Mouse (Mus musculus) midbrain, embryonic 16.5 days (tissue): ENCODE results near the gene Pskh1. TPM values are rescaled to one million over a fixed set of nuclear protein-coding genes. Genes with fewer than 3 reads are reported as not detected.

Source experiments
- ATAC-seq: fragments of 200-750 bp; cut with Nextera tagmentation; 2 replicates; pipeline ENCODE4 v1.8.0; 2017; ENCODE audit warnings: moderate TSS enrichment
- H3K27ac ChIP-seq: fragments of 300-500 bp; sonication (generic); 2 replicates; pipeline ENCODE4 v1.5.1; 2014; ENCODE audit warnings: mild to moderate bottlenecking, low read length, mixed read lengths
- H3K27me3 ChIP-seq: fragments of 300-500 bp; sonication (generic); 2 replicates; pipeline ENCODE4 v1.6.1; 2014; ENCODE audit warnings: low read depth, low read length, mixed read lengths; ENCODE audit not compliant: control insufficient read depth, insufficient read depth
- H3K36me3 ChIP-seq: fragments of 300-500 bp; sonication (generic); 2 replicates; pipeline ENCODE4 v1.6.1; 2014; ENCODE audit warnings: mild to moderate bottlenecking, low read length, moderate library complexity, mixed read lengths; ENCODE audit not compliant: control insufficient read depth, insufficient read depth
- H3K4me1 ChIP-seq: fragments of 300-500 bp; sonication (generic); 2 replicates; pipeline ENCODE4 v1.6.1; 2014; ENCODE audit warnings: mild to moderate bottlenecking, low read length, mixed read lengths; ENCODE audit not compliant: control insufficient read depth, insufficient read depth
- H3K4me2 ChIP-seq: fragments of 300-500 bp; sonication (generic); 2 replicates; pipeline ENCODE4 v1.6.1; 2014; ENCODE audit warnings: mild to moderate bottlenecking, low read length, mixed read lengths
- H3K4me3 ChIP-seq: fragments of 300-500 bp; sonication (generic); 2 replicates; pipeline ENCODE4 v1.5.1; 2014; ENCODE audit warnings: low read depth, mild to moderate bottlenecking, low read length, moderate library complexity, mixed read lengths
- H3K9ac ChIP-seq: fragments of 300-500 bp; sonication (generic); 2 replicates; pipeline ENCODE4 v1.6.1; 2014; ENCODE audit warnings: low read depth, low read length, mixed read lengths
- H3K9me3 ChIP-seq: fragments of 300-500 bp; sonication (generic); replicated peaks from 2 replicates; pipeline ENCODE4 v1.6.1; 2014; ENCODE audit warnings: mild to moderate bottlenecking, low read length, mixed read lengths; ENCODE audit not compliant: control insufficient read depth, poor library complexity, severe bottlenecking
- WGBS: fragments of 180-500 bp; shearing (Covaris S2); extraction: QIAGEN DNeasy Blood & Tissue Kit; methylation state at CpG from one replicate; pipeline ENCODE4 v1.1.7; 2014; 5-methylcytosine and 5-hydroxymethylcytosine counted together
- microRNA-seq: library from miRNA; unstranded; fragments of <30 nt; microRNA quantifications from one replicate; pipeline ENCODE4, GENCODE M21; 2017
- polyA plus RNA-seq: library from polyadenylated mRNA; unstranded; fragments of >200 nt; fragmentation: Nextera tagmentation; extraction: Ambion mirVana; gene quantifications from 2 replicates; pipeline ENCODE4 v1.2.1, GENCODE M21; 2015

Pskh1 gene
- polyA plus RNA-seq, 1 experiment from 2014 or later, result 10.6 TPM

GRCm38 (mm10) chr8:105975363-105975762, 75.1 kb downstream of the Pskh1 start:
- no peak for ATAC-seq
- no peaks in the 10 kb centered on the region for H3K9me3 ChIP-seq
- no peaks in the 10 kb centered on the region for H3K4me1 ChIP-seq
- H3K36me3 ChIP-seq, result no peaks in the 10 kb centered on the region
- H3K9ac ChIP-seq, result no peak overlapping the region
- H3K4me2 ChIP-seq, result no peak overlapping the region
- WGBS, result 62% methylated on average over 7 of the region's 7 CpGs
- H3K27ac ChIP-seq, result no peak overlapping the region
- H3K27me3 ChIP-seq, result no peaks in the 10 kb centered on the region
- no peak overlapping the region for H3K4me3 ChIP-seq

- Histone ChIP-seq H3K36me3 (no peaks in the 10 kb centered on the region), H3K9me3 (no peaks in the 10 kb centered on the region), H3K27me3 (no peaks in the 10 kb centered on the region), H3K4me2 (no peak within 1 kb of the TSS), H3K4me1 (no peaks in the 10 kb centered on the region), H3K4me3 (no peak within 1 kb of the TSS), H3K9ac (no peak within 1 kb of the TSS), H3K27ac (no peak within 1 kb of the TSS)
- ATAC-seq, result no peak
- WGBS, result 92% methylated on average over 15 of the region's 15 CpGs
These were observed 79.1 kb downstream of the Pskh1 start, which contains the start of gene Dpep3 for GRCm38 (mm10) chr8:105979325-105979724. Gene Dpep3 (minus strand): TSS chr8:105979429.

- H3K9me3 ChIP-seq, result no peaks in the 10 kb centered on the region
- H3K36me3 ChIP-seq, result no peaks in the 10 kb centered on the region
- no peak overlapping the region for H3K4me3 ChIP-seq
- no peak overlapping the region for H3K27ac ChIP-seq
- 92% methylated on average over 1 of the region's 1 CpGs for WGBS
- ATAC-seq, result no peak
- H3K9ac ChIP-seq, result no peak overlapping the region
- H3K4me1 ChIP-seq, result no peaks in the 10 kb centered on the region
- H3K4me2 ChIP-seq, result no peak overlapping the region
- no peaks in the 10 kb centered on the region for H3K27me3 ChIP-seq
These were observed 80.9 kb downstream of the Pskh1 start for GRCm38 (mm10) chr8:105981146-105981545.

Small RNA genes lying within 50 kb of the gene (microRNA-seq; reads per million reads assigned to microRNA genes)
- not detected for gene Mir7074

Other genes starting within 250 kb of the Pskh1 start
- 22.9 and 23.0 TPM in 2 replicates for gene Carmil2, start 214.2 kb upstream of the Pskh1 start, polyA plus RNA-seq
- 95.6 and 97.6 TPM in 2 replicates for gene Acd, start 199.3 kb upstream of the Pskh1 start, polyA plus RNA-seq
- gene Pard6a, start 199.3 kb upstream of the Pskh1 start, polyA plus RNA-seq, result 50.2 and 57.9 TPM in 2 replicates
- gene 4933405L10Rik, start 192.8 kb upstream of the Pskh1 start, polyA plus RNA-seq, result 0.28 and 0.45 TPM in 2 replicates
- gene Enkd1, start 192.2 kb upstream of the Pskh1 start, polyA plus RNA-seq, result 14.9 and 16.5 TPM in 2 replicates
- 94.0 and 95.6 TPM in 2 replicates for gene Gfod2, start 141.8 kb upstream of the Pskh1 start, polyA plus RNA-seq
- gene Ranbp10, start 73.1 kb upstream of the Pskh1 start, polyA plus RNA-seq, result 9.6 and 12.6 TPM in 2 replicates
- gene Tsnaxip1, start 72.7 kb upstream of the Pskh1 start, polyA plus RNA-seq, result 0.77 and 0.93 TPM in 2 replicates
- gene Cenpt, start 47.2 kb upstream of the Pskh1 start, polyA plus RNA-seq, result 45.9 and 59.5 TPM in 2 replicates
- 50.6 and 53.4 TPM in 2 replicates for gene Thap11, start 45.3 kb upstream of the Pskh1 start, polyA plus RNA-seq
- gene Nutf2, start 39.9 kb upstream of the Pskh1 start, polyA plus RNA-seq, result 146 and 153 TPM in 2 replicates
- gene Edc4, start 19.6 kb upstream of the Pskh1 start, polyA plus RNA-seq, result 55.5 and 56.9 TPM in 2 replicates
- 0.53 TPM in 1 of 2 replicates, not detected in the other for gene Nrn1l, start 6.9 kb upstream of the Pskh1 start, polyA plus RNA-seq
- 4.5 and 4.9 TPM in 2 replicates for gene Ctrl, start 33.4 kb downstream of the Pskh1 start, polyA plus RNA-seq
- gene Psmb10, start 38.0 kb downstream of the Pskh1 start, polyA plus RNA-seq, result 59.6 and 71.2 TPM in 2 replicates
- gene Lcat, start 42.9 kb downstream of the Pskh1 start, polyA plus RNA-seq, result 1.3 and 3.0 TPM in 2 replicates
- 7.6 and 10.6 TPM in 2 replicates for gene Slc12a4, start 65.7 kb downstream of the Pskh1 start, polyA plus RNA-seq
- gene Dpep3, start 79.0 kb downstream of the Pskh1 start, polyA plus RNA-seq, result not detected in 2 replicates
- 29.4 and 29.8 TPM in 2 replicates for gene Dus2, start 90.9 kb downstream of the Pskh1 start, polyA plus RNA-seq
- gene Dpep2nb, start 105.5 kb downstream of the Pskh1 start, polyA plus RNA-seq, result 0.25 TPM in 1 of 2 replicates, not detected in the other
- 20.3 and 21.5 TPM in 2 replicates for gene Ddx28, start 111.4 kb downstream of the Pskh1 start, polyA plus RNA-seq
- gene Nfatc3, start 158.4 kb downstream of the Pskh1 start, polyA plus RNA-seq, result 2.1 and 3.2 TPM in 2 replicates
- gene Esrp2, start 236.5 kb downstream of the Pskh1 start, polyA plus RNA-seq, result 0.14 and 0.29 TPM in 2 replicates
- gene Pla2g15, start 250.0 kb downstream of the Pskh1 start, polyA plus RNA-seq, result 24.5 and 25.2 TPM in 2 replicates